Mouse (Mus musculus): ENCODE data around the gene Cpeb3. TPM values are rescaled to one million over a fixed set of nuclear protein-coding genes. Genes with fewer than 3 reads are reported as not detected.
A peak's percentile ranks its signal among the peaks of the same experiment; 100 is the strongest.
"Not testable (repeated sequence)": the region's sequence is repeated elsewhere in the genome, so short reads cannot be mapped to it uniquely, and the experiment has no call there.

The Cpeb3 gene
- polyA plus RNA-seq, 1 experiment from 2014 or later, result 7.0 TPM

DNA sequence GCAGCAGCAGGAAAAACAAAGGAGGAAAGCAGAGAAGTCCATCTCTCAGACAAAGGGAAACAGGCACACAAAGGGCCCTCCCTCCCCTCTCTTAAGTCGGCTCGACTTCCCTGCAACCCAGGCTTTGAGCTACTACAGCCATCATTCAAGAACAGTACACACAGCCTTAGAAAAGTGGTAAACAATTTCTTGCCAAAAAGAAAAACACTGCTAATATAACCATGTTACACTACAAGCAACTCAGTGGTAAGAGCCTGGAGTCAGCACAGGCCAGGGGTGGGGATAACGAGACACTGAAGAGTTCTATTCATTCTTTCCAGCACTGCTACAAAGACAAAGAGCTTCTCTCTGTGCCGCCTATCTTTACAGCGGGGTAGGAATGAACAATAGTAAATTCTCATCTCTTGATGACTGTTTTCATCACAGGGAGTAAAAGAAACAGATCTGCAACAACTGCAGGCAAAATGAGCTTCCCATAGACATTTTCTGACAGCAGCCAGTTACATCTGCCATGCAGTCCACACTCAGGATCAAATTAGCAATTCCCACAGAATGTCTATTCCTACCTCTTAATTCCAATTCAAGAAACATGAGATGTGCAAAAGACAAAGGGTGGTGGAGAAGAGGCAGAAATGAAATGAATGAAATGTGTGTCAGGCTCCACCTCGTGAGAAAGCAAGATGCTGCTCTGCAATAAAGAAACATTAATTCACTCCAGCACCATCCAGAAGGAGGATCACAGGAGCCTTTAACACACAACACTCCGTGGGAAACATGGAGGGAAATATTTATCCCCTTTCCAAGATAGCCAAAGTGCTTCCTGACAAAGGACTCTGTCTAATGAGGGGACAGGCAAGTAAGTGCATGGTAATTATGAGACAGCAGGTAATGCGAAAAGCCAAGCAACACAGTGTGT lies 118.0 kb downstream of the Cpeb3 start:
- Histone ChIP-seq H3K9me3 (replicated peaks) (no peaks in the 10 kb centered on the region), H3K4me2 (replicated peaks) (no peak overlapping the region), H3K36me3 (no peaks in the 10 kb centered on the region), H3K4me1 (peaks cover 12% of the 10 kb centered on the region), H3K27ac (peak overlapping the region; percentile 62), H3K27me3 (no peaks in the 10 kb centered on the region), H3K9ac (peak overlapping the region; percentile 18; the same call in 1 of the 2 replicates), H3K4me3 (no peak overlapping the region)
- WGBS, result 23% methylated on average over 8 of the region's 8 CpGs
- peak; percentile 73 for ATAC-seq (ENCODE audit: low FRiP score)

DNA sequence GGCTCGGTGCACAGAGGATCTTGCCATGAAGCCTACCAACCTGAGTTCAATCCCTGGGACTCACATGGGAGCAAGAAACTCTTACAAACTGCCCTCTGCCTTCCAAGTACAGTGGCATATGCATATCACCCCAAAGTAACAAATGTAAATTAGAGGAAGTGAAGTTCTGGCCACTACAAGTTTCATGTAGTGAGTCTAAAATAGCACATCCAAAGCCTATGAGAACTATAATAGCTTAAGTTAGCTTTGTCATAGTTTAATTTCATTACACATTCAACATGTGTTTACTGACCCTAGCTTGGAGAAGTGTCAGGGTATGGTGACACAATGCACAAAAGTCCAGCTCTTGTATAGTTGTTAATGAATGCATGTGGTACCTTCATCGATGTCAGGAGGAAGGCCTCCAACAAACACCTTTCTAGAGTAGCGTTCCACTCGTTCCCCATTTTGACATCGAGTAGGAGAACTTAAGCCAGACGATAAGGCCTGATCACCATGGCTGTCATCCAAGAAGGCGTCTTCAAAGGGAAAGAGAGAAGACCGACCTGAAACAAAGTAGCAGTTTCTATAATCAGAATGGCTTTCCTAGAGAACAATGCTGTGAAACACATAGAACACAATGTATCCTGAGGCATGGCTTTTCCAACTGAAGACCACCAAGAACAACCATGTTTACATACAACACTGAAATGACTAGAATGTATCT lies 120.2 kb downstream of the Cpeb3 start:
- H3K9ac ChIP-seq, result no peak overlapping the region
- 88% methylated on average over 8 of the region's 8 CpGs for WGBS
- H3K27me3 ChIP-seq, result no peaks in the 10 kb centered on the region
- no peaks in the 10 kb centered on the region for H3K36me3 ChIP-seq
- no peak overlapping the region for H3K27ac ChIP-seq
- no peak for ATAC-seq (ENCODE audit: low FRiP score)
- H3K4me3 ChIP-seq, result no peak overlapping the region
- H3K9me3 ChIP-seq (replicated peaks), result no peaks in the 10 kb centered on the region
- no peak overlapping the region for H3K4me2 ChIP-seq (replicated peaks)
- H3K4me1 ChIP-seq, result peaks cover 12% of the 10 kb centered on the region

DNA sequence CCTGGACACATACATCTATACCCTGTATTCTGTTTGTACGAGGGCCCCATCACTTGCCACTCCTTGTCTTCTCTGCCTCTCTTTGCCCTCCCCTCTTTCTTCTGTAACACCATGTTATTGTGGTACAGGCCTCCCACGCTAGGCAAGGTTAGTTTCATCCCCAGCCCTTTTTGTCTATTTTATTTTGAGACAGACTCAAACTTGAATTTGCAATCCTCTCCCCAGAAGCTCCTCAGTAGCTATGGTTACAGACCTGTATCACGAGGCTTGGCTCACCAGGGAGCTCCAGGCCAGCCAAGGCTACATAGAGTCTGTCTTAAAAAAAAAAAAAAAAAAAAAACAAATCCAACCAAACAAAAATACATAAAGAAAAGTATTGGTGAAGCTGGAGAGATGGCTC lies 123.9 kb downstream of the Cpeb3 start:
- Histone ChIP-seq H3K27ac (no peak overlapping the region), H3K4me1 (no peaks in the 10 kb centered on the region), H3K4me2 (replicated peaks) (no peak overlapping the region), H3K9me3 (replicated peaks) (no peaks in the 10 kb centered on the region), H3K9ac (no peak overlapping the region), H3K36me3 (no peaks in the 10 kb centered on the region), H3K27me3 (no peaks in the 10 kb centered on the region), H3K4me3 (no peak overlapping the region)
- no peak for ATAC-seq (ENCODE audit: low FRiP score)
- WGBS, result 71% methylated on average over 3 of the region's 3 CpGs

DNA sequence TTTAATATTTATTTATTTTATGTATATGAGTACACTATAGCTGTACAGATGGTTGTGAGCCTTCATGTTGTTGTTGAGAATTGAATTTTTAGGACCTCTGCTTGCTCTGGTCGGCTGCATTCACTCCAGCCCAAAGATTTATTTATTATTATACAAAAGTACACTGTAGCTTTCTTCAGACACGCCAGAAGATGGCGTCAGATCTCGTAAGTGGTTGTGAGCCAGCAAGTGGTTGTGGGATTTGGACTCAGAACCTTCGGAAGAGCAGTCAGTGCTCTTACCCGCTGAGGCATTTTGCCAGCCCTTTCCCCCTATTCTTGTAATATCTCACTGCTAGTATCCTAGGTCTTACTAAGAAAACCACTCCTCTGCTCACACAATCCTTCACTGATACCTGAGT lies 126.9 kb downstream of the Cpeb3 start:
- Histone ChIP-seq H3K27me3 (no peaks in the 10 kb centered on the region), H3K27ac (no peak overlapping the region), H3K9me3 (replicated peaks) (no peaks in the 10 kb centered on the region), H3K4me2 (replicated peaks) (no peak overlapping the region), H3K36me3 (no peaks in the 10 kb centered on the region), H3K4me3 (no peak overlapping the region), H3K4me1 (no peaks in the 10 kb centered on the region), H3K9ac (no peak overlapping the region)
- WGBS, result 69% methylated on average over 6 of the region's 6 CpGs
- ATAC-seq (ENCODE audit: low FRiP score), result no peak

DNA sequence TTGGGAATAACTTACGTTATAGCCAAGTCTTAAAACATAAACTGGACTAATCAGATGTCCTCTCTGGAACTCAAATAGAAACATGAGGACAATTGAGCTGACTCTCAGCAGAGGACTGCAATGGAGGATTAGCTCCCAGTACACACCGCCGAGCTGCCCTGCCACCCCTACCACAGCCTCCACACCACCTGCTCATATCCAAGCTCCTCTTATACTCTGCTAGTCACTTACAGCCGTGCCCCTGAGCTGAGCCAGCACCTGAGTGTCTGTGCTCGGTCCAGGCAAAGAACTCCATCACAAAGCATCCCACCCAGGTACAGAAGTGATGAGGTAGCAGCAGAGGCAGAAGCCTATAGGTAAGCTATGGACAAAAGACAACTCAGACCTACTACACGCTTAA lies 129.2 kb downstream of the Cpeb3 start:
- Histone ChIP-seq H3K9me3 (replicated peaks) (no peaks in the 10 kb centered on the region), H3K4me2 (replicated peaks) (no peak overlapping the region), H3K9ac (no peak overlapping the region), H3K27ac (no peak overlapping the region), H3K36me3 (no peaks in the 10 kb centered on the region), H3K4me3 (no peak overlapping the region), H3K4me1 (no peaks in the 10 kb centered on the region), H3K27me3 (no peaks in the 10 kb centered on the region)
- no peak for ATAC-seq (ENCODE audit: low FRiP score)
- WGBS, result 86% methylated on average over 6 of the region's 6 CpGs

DNA sequence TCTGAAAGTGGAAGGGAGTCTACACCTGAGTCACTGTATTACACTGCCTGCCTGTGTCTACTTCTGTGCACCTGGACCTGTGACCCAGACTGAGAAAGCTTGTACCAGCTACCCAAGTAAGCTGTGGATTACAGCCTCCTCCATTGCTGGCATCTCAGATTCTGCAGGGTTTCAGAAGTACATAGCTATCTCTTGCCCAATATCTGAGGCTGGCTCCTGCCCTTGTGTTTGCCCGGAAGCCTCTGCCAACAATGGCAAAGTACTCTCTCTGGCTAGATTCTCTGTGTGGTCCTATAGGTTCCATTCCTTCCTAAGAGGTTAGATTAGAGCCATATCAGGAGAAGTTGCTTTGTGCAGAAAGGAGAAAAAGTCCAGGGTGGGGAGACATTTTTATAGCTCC lies 129.8 kb downstream of the Cpeb3 start:
- Histone ChIP-seq H3K9me3 (replicated peaks) (no peaks in the 10 kb centered on the region), H3K27ac (no peak overlapping the region), H3K36me3 (no peaks in the 10 kb centered on the region), H3K4me1 (no peaks in the 10 kb centered on the region), H3K9ac (no peak overlapping the region), H3K27me3 (no peaks in the 10 kb centered on the region), H3K4me3 (no peak overlapping the region), H3K4me2 (replicated peaks) (no peak overlapping the region)
- 97% methylated on average over 1 of the region's 1 CpGs for WGBS
- no peak for ATAC-seq (ENCODE audit: low FRiP score)

DNA sequence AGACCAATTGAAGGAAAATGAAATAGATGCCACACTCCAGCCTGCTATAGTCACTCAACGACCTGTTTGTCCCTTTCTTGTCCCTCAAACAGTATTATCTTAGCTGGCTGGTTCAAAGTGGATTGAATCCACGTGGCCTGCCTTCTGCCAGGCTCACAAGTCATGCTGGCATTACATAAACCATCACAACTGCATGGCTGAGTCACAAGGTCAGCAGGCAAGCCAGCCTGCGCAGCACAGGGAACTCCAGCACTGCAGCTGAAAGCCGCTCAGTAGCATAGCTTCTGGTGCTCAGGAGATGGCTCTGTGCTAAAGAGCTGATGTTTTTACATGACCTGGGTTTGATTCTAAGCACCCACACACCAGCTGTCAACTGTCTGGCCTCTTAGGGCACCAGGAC lies 130.3 kb downstream of the Cpeb3 start:
- H3K4me2 ChIP-seq (replicated peaks), result no peak overlapping the region
- H3K27me3 ChIP-seq, result no peaks in the 10 kb centered on the region
- H3K9ac ChIP-seq, result no peak overlapping the region
- H3K9me3 ChIP-seq (replicated peaks), result no peaks in the 10 kb centered on the region
- 57% methylated on average over 4 of the region's 4 CpGs for WGBS
- no peaks in the 10 kb centered on the region for H3K4me1 ChIP-seq
- H3K4me3 ChIP-seq, result no peak overlapping the region
- H3K36me3 ChIP-seq, result no peaks in the 10 kb centered on the region
- no peak for ATAC-seq (ENCODE audit: low FRiP score)
- no peak overlapping the region for H3K27ac ChIP-seq

DNA sequence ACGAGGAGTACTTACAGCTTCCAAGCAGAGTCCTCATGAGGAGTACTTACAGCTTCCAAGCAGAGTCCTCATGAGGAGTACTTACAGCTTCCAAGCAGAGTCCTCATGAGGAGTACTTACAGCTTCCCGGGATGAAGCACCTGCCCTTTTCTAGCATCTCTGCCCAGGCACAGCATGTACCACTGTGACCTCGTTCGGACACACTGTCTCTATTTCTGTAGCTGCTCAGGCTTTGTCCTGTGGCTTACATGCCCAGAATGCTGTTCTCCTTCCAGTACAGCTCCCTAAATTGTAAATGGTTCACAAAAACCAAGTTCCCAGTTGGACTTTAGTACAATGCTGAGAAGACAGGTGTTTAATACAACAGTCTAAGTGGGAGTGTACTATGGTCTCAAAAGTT lies 131.1 kb downstream of the Cpeb3 start:
- H3K4me2 ChIP-seq (replicated peaks); ATAC-seq (ENCODE audit: low FRiP score); H3K27ac ChIP-seq; H3K9me3 ChIP-seq (replicated peaks); H3K4me3 ChIP-seq; H3K27me3 ChIP-seq; H3K4me1 ChIP-seq; H3K36me3 ChIP-seq; H3K9ac ChIP-seq: not testable (repeated sequence)
- WGBS, result 88% methylated on average over 4 of the region's 4 CpGs

DNA sequence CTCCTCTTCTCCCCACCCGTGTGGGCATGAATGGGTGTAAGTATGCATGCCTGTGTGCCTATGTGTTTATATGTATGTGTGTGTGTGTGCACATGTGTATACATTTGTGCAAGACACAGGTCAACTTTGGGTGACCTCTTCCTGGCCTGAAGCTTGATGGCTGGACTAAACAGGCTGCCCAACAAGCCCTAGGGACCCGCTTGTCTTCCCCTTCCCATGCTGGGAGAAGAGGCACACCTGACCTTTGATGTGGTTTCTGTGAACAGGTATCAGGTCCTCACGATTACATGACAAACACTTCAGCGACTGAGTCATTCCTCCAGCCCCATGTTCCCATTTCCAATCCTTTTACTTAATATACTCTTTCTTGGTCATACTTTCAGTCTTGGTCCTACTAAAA lies 131.8 kb downstream of the Cpeb3 start:
- Histone ChIP-seq H3K27ac (no peak overlapping the region), H3K4me2 (replicated peaks) (no peak overlapping the region), H3K4me3 (no peak overlapping the region), H3K36me3 (no peaks in the 10 kb centered on the region), H3K27me3 (no peaks in the 10 kb centered on the region), H3K9ac (no peak overlapping the region), H3K4me1 (no peaks in the 10 kb centered on the region), H3K9me3 (replicated peaks) (no peaks in the 10 kb centered on the region)
- ATAC-seq (ENCODE audit: low FRiP score), result no peak
- WGBS, result 91% methylated on average over 4 of the region's 4 CpGs

DNA sequence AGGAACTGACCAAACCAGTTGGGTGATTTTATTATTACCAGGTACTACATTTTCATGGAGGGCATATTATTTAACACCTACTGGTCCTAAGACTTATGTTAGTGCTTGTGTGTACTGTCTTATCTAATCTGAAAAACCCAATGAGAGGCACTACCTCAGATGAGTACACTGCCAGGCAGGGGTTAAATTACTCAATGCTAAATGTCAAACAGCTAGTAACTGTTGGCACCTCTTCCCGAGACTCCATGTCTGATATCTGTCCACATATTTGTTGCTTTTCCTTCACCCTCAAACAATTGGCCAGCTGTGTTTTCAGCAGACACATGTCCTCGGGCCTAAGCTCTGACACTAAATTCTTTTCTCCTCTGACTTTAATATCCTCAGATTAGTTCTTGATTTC lies 132.3 kb downstream of the Cpeb3 start:
- Histone ChIP-seq H3K27ac (no peak overlapping the region), H3K9me3 (replicated peaks) (no peaks in the 10 kb centered on the region), H3K9ac (no peak overlapping the region), H3K4me2 (replicated peaks) (no peak overlapping the region), H3K36me3 (no peaks in the 10 kb centered on the region), H3K27me3 (no peaks in the 10 kb centered on the region), H3K4me3 (no peak overlapping the region), H3K4me1 (no peaks in the 10 kb centered on the region)
- 66% methylated on average over 2 of the region's 2 CpGs for WGBS
- ATAC-seq (ENCODE audit: low FRiP score), result no peak

DNA sequence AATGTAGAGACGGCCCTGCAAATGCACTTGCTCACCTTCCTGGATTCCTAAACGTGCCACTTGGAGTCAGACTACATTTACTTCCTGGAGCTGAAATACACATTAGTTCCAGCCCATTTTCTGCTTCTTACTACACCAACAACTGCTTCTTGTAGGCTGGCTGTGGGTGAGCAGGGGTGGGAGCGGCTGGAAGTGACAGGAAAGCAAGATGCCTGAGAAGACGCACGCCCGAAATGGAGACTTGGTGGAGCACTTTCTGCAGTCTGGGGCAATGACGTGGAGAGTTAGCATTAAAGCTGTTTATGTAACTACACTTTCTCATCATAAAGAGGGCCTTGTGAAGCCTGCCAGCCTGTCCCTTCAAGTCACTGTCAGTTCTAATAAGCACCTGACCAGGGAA lies 132.7 kb downstream of the Cpeb3 start:
- Histone ChIP-seq H3K9me3 (replicated peaks) (no peaks in the 10 kb centered on the region), H3K27ac (no peak overlapping the region), H3K4me1 (no peaks in the 10 kb centered on the region), H3K4me3 (no peak overlapping the region), H3K36me3 (no peaks in the 10 kb centered on the region), H3K27me3 (no peaks in the 10 kb centered on the region), H3K9ac (no peak overlapping the region), H3K4me2 (replicated peaks) (no peak overlapping the region)
- ATAC-seq (ENCODE audit: low FRiP score), result no peak
- WGBS, result 77% methylated on average over 7 of the region's 7 CpGs

DNA sequence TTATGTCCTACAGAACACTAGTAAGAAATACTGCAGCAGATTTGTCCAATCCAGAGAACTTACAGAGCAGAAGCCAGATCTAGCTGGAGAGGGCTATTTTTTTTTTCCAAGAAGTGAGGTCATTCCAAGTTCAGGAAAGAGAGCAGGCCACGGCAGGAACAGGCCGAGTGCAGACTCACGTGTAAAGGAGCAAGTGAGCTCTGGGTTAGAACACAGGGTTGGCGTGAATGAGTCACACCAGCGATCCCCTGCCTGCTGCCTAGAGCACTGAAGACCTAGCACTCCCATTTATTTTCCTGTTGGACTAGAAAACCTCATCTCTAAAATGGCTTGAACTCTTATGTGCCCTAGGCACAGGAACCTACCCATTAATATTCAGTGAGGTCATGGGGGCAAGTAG lies 133.7 kb downstream of the Cpeb3 start:
- H3K9me3 ChIP-seq (replicated peaks), result no peaks in the 10 kb centered on the region
- H3K4me3 ChIP-seq, result no peak overlapping the region
- no peak overlapping the region for H3K27ac ChIP-seq
- H3K4me1 ChIP-seq, result no peaks in the 10 kb centered on the region
- H3K36me3 ChIP-seq, result no peaks in the 10 kb centered on the region
- 81% methylated on average over 5 of the region's 5 CpGs for WGBS
- H3K27me3 ChIP-seq, result no peaks in the 10 kb centered on the region
- no peak overlapping the region for H3K9ac ChIP-seq
- no peak overlapping the region for H3K4me2 ChIP-seq (replicated peaks)
- no peak for ATAC-seq (ENCODE audit: low FRiP score)

DNA sequence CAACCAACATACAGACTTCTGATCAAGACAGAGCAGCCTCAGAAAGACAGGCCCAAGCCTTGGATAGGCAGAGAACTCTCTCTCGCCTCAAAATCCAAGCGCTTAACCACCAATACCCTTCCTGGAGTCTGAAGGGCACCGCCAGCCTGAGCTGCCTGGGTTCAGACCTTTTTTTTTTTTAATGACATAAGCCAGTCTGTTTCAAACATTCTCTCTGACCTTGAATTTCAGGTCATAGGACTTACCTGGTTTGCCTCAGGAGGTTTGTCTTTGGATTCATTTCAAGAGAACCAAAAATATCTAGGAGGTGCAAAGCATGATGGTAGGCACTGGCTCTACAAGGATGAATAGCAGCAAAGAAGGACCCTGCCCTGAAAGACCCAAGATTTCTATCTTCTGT lies 134.1 kb downstream of the Cpeb3 start:
- Histone ChIP-seq H3K4me1 (no peaks in the 10 kb centered on the region), H3K4me2 (replicated peaks) (no peak overlapping the region), H3K9ac (no peak overlapping the region), H3K27ac (no peak overlapping the region), H3K4me3 (no peak overlapping the region), H3K27me3 (no peaks in the 10 kb centered on the region), H3K9me3 (replicated peaks) (no peaks in the 10 kb centered on the region), H3K36me3 (no peaks in the 10 kb centered on the region)
- 94% methylated on average over 3 of the region's 3 CpGs for WGBS
- no peak for ATAC-seq (ENCODE audit: low FRiP score)
